Mouse (Mus musculus) hindbrain, embryonic 14.5 days (tissue): ENCODE data around the gene Hspa1l. TPM values are rescaled to one million over a fixed set of nuclear protein-coding genes. Genes with fewer than 3 reads are reported as not detected.
"Not testable (repeated sequence)": the region's sequence is repeated elsewhere in the genome, so short reads cannot be mapped to it uniquely, and the experiment has no call there.

Source experiments
- ATAC-seq: fragments of 200-750 bp; cut with Nextera tagmentation; 2 replicates; pipeline ENCODE4 v1.8.0; 2017; ENCODE audit warnings: moderate number of reproducible peaks, mild to moderate bottlenecking, moderate TSS enrichment, moderate library complexity; ENCODE audit not compliant: low FRiP score
- DNase-seq: peaks from one replicate; pipeline ENCODE4 v3.0.0-alpha.2; 2015; ENCODE audit warnings: low spot score
- H3K27ac ChIP-seq: fragments of 300-500 bp; sonication (generic); 2 replicates; pipeline ENCODE4 v1.5.1; 2014; ENCODE audit warnings: mild to moderate bottlenecking, moderate library complexity
- H3K27me3 ChIP-seq: fragments of 300-500 bp; sonication (generic); 2 replicates; pipeline ENCODE4 v1.6.1; 2014; ENCODE audit warnings: mild to moderate bottlenecking, low read length, mixed read lengths; ENCODE audit not compliant: control insufficient read depth, insufficient read depth
- H3K36me3 ChIP-seq: fragments of 300-500 bp; sonication (generic); replicated peaks from 2 replicates; pipeline ENCODE4 v1.6.1; 2014; ENCODE audit not compliant: control insufficient read depth, insufficient read depth
- H3K4me1 ChIP-seq: fragments of 300-500 bp; sonication (generic); replicated peaks from 2 replicates; pipeline ENCODE4 v1.6.1; 2014; ENCODE audit warnings: antibody characterized with exemption, low read length, mixed read lengths; ENCODE audit not compliant: control insufficient read depth, insufficient read depth
- H3K4me2 ChIP-seq: fragments of 300-500 bp; sonication (generic); replicated peaks from 2 replicates; pipeline ENCODE4 v1.6.1; 2014; ENCODE audit warnings: mild to moderate bottlenecking, moderate library complexity
- H3K4me3 ChIP-seq: fragments of 300-500 bp; sonication (generic); replicated peaks from 2 replicates; pipeline ENCODE4 v1.5.1; 2014; ENCODE audit warnings: mild to moderate bottlenecking, low read length
- H3K9ac ChIP-seq: fragments of 300-500 bp; sonication (generic); 2 replicates; pipeline ENCODE4 v1.6.1; 2014
- H3K9me3 ChIP-seq: fragments of 300-500 bp; sonication (generic); 2 replicates; pipeline ENCODE4 v1.6.1; 2016; ENCODE audit warnings: low read length; ENCODE audit not compliant: control insufficient read depth
- WGBS: fragments of 180-500 bp; shearing (Covaris S2); extraction: QIAGEN DNeasy Blood & Tissue Kit; methylation state at CpG from one replicate; pipeline ENCODE4 v1.1.7; 2014; 5-methylcytosine and 5-hydroxymethylcytosine counted together
- polyA plus RNA-seq: library from polyadenylated mRNA; unstranded; fragments of >200 nt; fragmentation: Nextera tagmentation; extraction: Ambion mirVana; gene quantifications from 2 replicates; pipeline ENCODE4 v1.2.1, GENCODE M21; 2014

The Hspa1l gene
- polyA plus RNA-seq, 1 experiment from 2014 or later: 1.9 TPM

DNA sequence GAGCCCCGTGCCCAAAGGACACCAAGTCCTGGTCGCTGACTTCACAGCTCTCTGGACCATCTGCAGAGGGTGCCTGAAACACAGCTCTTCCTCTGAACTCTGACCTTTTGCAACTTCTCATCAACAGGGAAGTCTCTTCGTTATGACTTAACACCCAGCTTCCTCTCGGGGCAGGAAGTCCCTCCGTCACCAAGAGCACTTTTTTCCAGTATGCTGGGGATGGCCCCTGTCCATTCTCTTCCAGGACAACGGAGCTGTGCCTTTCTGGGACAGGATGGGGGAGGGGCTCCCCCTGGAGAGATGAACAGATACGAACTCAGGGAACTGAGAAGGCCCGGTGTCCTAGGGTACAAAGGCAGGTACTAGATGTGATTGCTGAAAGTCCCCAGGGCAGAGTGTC, 37.7 kb upstream of the Hspa1l start:
- no peak overlapping the region for H3K4me2 ChIP-seq
- no peaks in the 10 kb centered on the region for H3K9me3 ChIP-seq
- H3K4me1 ChIP-seq: peaks cover 7% of the 10 kb centered on the region
- H3K4me3 ChIP-seq: no peak overlapping the region
- no peak for DNase-seq
- H3K9ac ChIP-seq: no peak overlapping the region
- H3K27me3 ChIP-seq: no peaks in the 10 kb centered on the region
- ATAC-seq: no peak
- WGBS: 58% methylated on average over 8 of the region's 8 CpGs
- peaks cover 42% of the 10 kb centered on the region for H3K36me3 ChIP-seq
- H3K27ac ChIP-seq: no peak overlapping the region

- H3K27me3 ChIP-seq: no peaks in the 10 kb centered on the region
- 87% methylated on average over 6 of the region's 6 CpGs for WGBS
- H3K4me2 ChIP-seq: no peak overlapping the region
- no peak overlapping the region for H3K4me3 ChIP-seq
- ATAC-seq (no peak), DNase-seq (no peak)
- no peak overlapping the region for H3K27ac ChIP-seq
- no peaks in the 10 kb centered on the region for H3K9me3 ChIP-seq
- no peaks in the 10 kb centered on the region for H3K4me1 ChIP-seq
- peaks cover 40% of the 10 kb centered on the region for H3K36me3 ChIP-seq
- H3K9ac ChIP-seq: no peak overlapping the region
Measured at GRCm38 (mm10) chr17:34937960-34938505, 34.5 kb upstream of the Hspa1l start.

DNA sequence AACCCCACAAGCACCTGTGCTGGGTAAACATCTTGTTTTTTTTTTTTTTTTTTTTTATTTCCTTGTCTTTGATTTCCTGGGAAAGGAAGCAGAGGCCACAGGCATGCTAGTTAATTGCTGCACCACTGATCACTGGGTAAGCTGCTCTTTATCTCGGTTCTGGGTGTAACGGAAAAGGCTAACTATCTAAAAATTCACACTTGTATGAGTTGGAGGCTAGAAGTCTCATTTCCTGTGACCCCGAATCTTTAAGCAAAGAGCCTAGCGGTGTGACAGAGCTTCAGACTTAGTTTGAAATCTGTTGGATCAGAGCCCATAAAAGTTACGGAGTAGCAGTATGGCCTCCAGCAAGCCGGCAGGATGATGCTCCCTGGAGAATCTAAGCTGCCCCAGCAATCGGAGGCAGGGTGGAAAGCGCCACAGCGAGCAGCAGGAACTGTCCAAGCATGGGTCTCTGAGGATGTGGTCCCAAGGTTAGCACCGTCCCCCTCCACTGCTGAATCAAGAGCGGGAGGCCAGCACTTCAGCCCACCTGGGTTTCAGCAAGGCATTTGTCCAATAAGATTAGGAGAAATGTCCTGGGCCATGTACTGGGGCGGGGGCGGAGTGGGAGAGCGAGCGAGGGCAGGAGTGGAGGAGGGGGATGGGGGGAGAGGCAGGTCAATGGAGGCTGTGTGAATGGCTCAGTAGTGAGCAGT, 31.0 kb upstream of the Hspa1l start:
- Histone ChIP-seq H3K9me3 (no peaks in the 10 kb centered on the region), H3K9ac (peak overlapping the region; percentile 31; the same call in 1 of the 2 replicates), H3K36me3 (peaks cover 9% of the 10 kb centered on the region; the same call in 1 of the 2 replicates), H3K4me3 (peak overlapping the region; percentile 6; the same call in 1 of the 2 replicates), H3K27me3 (no peaks in the 10 kb centered on the region), H3K4me2 (peak overlapping the region; percentile 42), H3K27ac (no peak overlapping the region), H3K4me1 (no peaks in the 10 kb centered on the region)
- 9% methylated on average over 15 of the region's 15 CpGs for WGBS
- DNase-seq (no peak), ATAC-seq (no peak)

GRCm38 (mm10) chr17:34943128-34943815, 29.2 kb upstream of the Hspa1l start:
- Histone ChIP-seq H3K9me3 (no peaks in the 10 kb centered on the region), H3K4me1 (no peaks in the 10 kb centered on the region), H3K27me3 (no peaks in the 10 kb centered on the region), H3K4me3 (no peak overlapping the region), H3K4me2 (no peak overlapping the region), H3K27ac (no peak overlapping the region), H3K9ac (no peak overlapping the region), H3K36me3 (no peaks in the 10 kb centered on the region; the same call in 1 of the 2 replicates)
- WGBS: 84% methylated on average over 4 of the region's 4 CpGs
- ATAC-seq: no peak
- DNase-seq: no peak

DNA sequence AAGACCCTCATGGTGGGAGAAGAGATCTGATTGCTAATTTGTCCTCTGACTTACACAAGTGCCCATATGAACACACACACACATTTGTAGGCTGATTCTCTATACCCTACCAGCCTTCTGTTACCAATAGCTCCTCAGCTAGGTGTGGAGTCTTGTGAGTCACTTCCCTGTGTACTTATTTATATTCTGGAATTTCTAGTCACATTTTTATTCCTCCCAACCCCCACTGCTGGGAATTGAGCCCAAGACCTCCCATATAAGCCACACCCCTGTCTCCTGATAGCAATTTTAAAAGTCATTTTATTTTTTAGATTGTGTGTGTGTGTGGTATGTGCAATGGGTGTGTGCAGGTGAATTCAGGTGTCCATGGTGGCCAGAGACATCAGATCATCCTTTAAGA, 28.1 kb upstream of the Hspa1l start:
- Histone ChIP-seq H3K4me2 (no peak overlapping the region), H3K27me3 (no peaks in the 10 kb centered on the region), H3K9me3 (no peaks in the 10 kb centered on the region), H3K9ac (no peak overlapping the region), H3K36me3 (peaks cover 9% of the 10 kb centered on the region), H3K4me3 (no peak overlapping the region), H3K27ac (no peak overlapping the region), H3K4me1 (no peaks in the 10 kb centered on the region)
- no peak for ATAC-seq
- DNase-seq: no peak

DNA sequence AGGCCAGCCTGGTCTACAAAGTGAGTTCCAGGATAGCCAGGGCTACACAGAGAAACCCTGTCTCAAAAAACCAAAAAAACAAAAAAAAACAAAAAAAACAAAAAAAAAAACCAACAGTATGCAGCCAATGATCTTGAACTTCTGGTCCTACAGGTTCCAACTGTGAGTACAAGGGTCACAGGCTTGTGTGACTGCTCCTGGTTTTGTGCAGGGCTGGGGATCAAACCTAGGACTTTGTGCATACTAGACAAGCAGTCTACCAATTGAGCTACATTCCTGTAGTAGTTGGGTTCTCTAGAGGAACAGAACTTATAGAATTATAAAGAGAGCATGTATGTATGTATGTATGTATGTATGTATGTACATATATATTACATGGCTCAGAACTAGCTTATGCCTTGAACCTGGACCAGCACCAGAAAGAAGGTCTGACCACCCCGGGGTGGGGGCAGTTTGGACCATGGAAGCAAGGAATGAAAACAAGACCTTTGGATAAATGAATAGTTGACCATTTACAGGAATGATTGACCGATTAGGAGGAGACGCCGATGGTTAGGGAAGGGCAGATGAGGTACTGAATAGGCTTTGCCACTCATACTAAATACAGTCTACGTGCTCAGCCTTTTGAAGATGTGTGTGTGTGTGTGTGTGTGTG, 25.9 kb upstream of the Hspa1l start:
- Histone ChIP-seq H3K36me3 (peaks cover 29% of the 10 kb centered on the region), H3K9me3 (no peaks in the 10 kb centered on the region), H3K9ac (no peak overlapping the region), H3K27ac (no peak overlapping the region), H3K27me3 (no peaks in the 10 kb centered on the region), H3K4me3 (no peak overlapping the region), H3K4me2 (no peak overlapping the region), H3K4me1 (peaks cover 15% of the 10 kb centered on the region)
- DNase-seq (no peak), ATAC-seq (no peak)
- WGBS: 94% methylated on average over 5 of the region's 5 CpGs

- DNase-seq (no peak), ATAC-seq (no peak)
- Histone ChIP-seq H3K9ac (no peak overlapping the region), H3K9me3 (no peaks in the 10 kb centered on the region), H3K27ac (no peak overlapping the region), H3K4me2 (no peak overlapping the region), H3K36me3 (peaks cover 29% of the 10 kb centered on the region), H3K4me1 (peaks cover 15% of the 10 kb centered on the region), H3K4me3 (no peak overlapping the region), H3K27me3 (no peaks in the 10 kb centered on the region)
- 27% methylated on average over 8 of the region's 8 CpGs for WGBS
Measured at GRCm38 (mm10) chr17:34947606-34948005, 24.9 kb upstream of the Hspa1l start.

GRCm38 (mm10) chr17:34948721-34949552, 23.6 kb upstream of the Hspa1l start:
- H3K9ac ChIP-seq, H3K27ac ChIP-seq, H3K4me2 ChIP-seq, DNase-seq, ATAC-seq, H3K9me3 ChIP-seq, H3K4me3 ChIP-seq, H3K27me3 ChIP-seq: not testable (repeated sequence)
- Histone ChIP-seq H3K36me3 (peaks cover 29% of the 10 kb centered on the region), H3K4me1 (peaks cover 15% of the 10 kb centered on the region)
- 64% methylated on average over 9 of the region's 9 CpGs for WGBS
